Mouse (Mus musculus): ENCODE measurements around the gene Scarf2.

Scarf2 gene

DNA sequence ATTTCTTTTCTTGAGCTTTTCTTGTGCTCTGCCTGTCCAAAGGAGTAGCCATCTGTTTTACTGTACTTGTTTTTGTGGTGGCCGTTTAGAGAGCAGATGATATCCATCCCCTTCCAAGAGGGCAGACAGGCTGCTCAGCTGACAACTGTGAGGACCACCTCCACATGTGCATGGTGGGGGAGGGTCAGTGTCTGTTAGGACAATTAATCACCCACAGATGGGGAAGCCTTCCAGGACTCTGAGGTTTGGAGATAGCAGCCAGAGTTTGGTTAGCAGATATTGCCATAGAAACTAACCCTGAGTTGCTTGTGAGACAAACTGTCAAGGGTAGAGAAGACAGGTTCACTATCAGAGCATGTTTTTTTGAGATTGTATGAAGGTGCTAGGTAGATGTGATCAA, 36.0 kb upstream of the Scarf2 start:
- Histone ChIP-seq H3K27me3 (ENCODE audit: insufficient read depth, low read length) (peaks cover 33% of the 10 kb centered on the region), H3K36me3 (ENCODE audit: insufficient read depth, low read length) (peaks cover 43% of the 10 kb centered on the region), H3K4me1 (replicated peaks; ENCODE audit: low read depth, low read length) (peaks cover 38% of the 10 kb centered on the region), H3K4me3 (replicated peaks; ENCODE audit: low read length) (no peak overlapping the region), H3K9me3 (ENCODE audit: low read length) (peaks cover 8% of the 10 kb centered on the region)
- TF ChIP-seq CTCF (conservative IDR thresholded peaks at IDR 0.05; ENCODE audit: low read length) = no peak
- no peak for TF ChIP-seq NANOG (IDR thresholded peaks at IDR 0.05; ENCODE audit: borderline replicate concordance, low read length)
- TF ChIP-seq POU5F1 (IDR thresholded peaks at IDR 0.05; ENCODE audit: borderline replicate concordance, low read length) = no peak

GRCm38 (mm10) chr16:17764108-17764511, 33.0 kb upstream of the Scarf2 start:
- no peak overlapping the region for H3K4me3 ChIP-seq (replicated peaks; ENCODE audit: low read length)
- H3K4me1 ChIP-seq (replicated peaks; ENCODE audit: low read depth, low read length) = peaks cover 20% of the 10 kb centered on the region
- H3K27me3 ChIP-seq (ENCODE audit: insufficient read depth, low read length) = peaks cover 8% of the 10 kb centered on the region
- peaks cover 70% of the 10 kb centered on the region for H3K36me3 ChIP-seq (ENCODE audit: insufficient read depth, low read length)
- no peak for TF ChIP-seq POU5F1 (IDR thresholded peaks at IDR 0.05; ENCODE audit: borderline replicate concordance, low read length)
- no peak for TF ChIP-seq NANOG (IDR thresholded peaks at IDR 0.05; ENCODE audit: borderline replicate concordance, low read length)
- no peak for TF ChIP-seq CTCF (conservative IDR thresholded peaks at IDR 0.05; ENCODE audit: low read length)
- H3K9me3 ChIP-seq (ENCODE audit: low read length) = no peaks in the 10 kb centered on the region

DNA sequence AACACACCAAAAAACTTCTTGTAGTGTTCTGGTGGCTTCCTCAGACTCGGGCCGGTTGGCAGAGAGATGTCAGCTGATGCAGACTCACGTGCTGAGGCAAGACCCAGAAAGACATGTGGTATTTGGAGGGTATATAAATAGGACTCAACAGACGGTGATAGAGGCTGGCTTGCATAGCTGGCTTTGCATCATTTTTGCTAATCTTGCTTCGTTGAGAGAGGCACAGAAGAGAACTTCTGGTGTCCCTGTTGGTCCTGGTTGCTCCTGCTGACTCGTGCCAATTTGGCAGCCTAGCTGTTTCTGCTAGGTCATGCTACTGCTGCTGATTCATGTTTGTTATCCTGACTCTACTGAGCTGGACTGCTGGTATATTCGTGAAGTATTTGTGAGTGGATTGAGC, 28.2 kb upstream of the Scarf2 start:
- Histone ChIP-seq H3K36me3 (ENCODE audit: insufficient read depth, low read length) (peaks cover 87% of the 10 kb centered on the region), H3K4me1 (replicated peaks; ENCODE audit: low read depth, low read length) (no peaks in the 10 kb centered on the region), H3K27me3 (ENCODE audit: insufficient read depth, low read length) (no peaks in the 10 kb centered on the region), H3K4me3 (replicated peaks; ENCODE audit: low read length) (no peak overlapping the region), H3K9me3 (ENCODE audit: low read length) (no peaks in the 10 kb centered on the region)
- TF ChIP-seq CTCF (conservative IDR thresholded peaks at IDR 0.05; ENCODE audit: low read length) = no peak
- TF ChIP-seq NANOG (IDR thresholded peaks at IDR 0.05; ENCODE audit: borderline replicate concordance, low read length) = no peak
- no peak for TF ChIP-seq POU5F1 (IDR thresholded peaks at IDR 0.05; ENCODE audit: borderline replicate concordance, low read length)

DNA sequence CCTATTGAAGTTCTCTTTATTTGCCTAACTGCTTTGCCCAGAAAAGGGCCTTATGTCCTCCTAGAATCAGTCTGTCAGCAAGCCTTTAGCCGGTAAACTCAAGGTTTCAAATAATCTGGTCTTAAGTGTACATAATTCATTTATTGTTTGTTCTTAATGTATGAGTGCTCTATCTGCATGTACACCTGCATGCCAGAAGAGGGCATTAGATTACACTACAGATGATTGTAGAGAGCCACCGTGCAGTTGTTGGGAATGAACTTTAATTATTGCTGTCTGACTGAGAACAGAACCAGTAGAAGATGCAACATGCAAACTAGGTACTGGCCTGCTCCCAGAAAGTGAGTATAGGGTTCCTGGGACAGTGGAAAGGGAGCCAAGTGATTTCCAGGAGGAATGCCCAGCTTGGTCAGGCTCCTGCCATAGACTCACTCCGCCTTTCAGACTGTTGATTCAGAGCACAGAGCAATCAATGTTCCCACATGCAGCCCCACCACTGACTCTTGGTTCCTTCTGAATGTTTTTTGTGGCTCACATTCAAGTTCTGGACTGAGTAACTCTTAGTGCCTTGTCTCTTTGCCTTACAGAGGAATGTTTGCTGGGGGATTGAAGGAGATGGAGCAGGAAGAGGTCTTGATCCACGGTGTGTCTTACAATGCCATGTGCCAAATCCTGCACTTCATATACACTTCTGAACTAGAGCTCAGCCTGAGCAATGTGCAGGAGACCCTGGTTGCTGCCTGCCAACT, 25.8 kb upstream of the Scarf2 start:
- TF ChIP-seq POU5F1 (IDR thresholded peaks at IDR 0.05; ENCODE audit: borderline replicate concordance, low read length) (no peak), CTCF (conservative IDR thresholded peaks at IDR 0.05; ENCODE audit: low read length) (peak; percentile 24), NANOG (IDR thresholded peaks at IDR 0.05; ENCODE audit: borderline replicate concordance, low read length) (no peak)
- H3K27me3 ChIP-seq (ENCODE audit: insufficient read depth, low read length) = no peaks in the 10 kb centered on the region
- no peaks in the 10 kb centered on the region for H3K9me3 ChIP-seq (ENCODE audit: low read length)
- peaks cover 79% of the 10 kb centered on the region for H3K36me3 ChIP-seq (ENCODE audit: insufficient read depth, low read length)
- H3K4me1 ChIP-seq (replicated peaks; ENCODE audit: low read depth, low read length) = peaks cover 14% of the 10 kb centered on the region
- no peak overlapping the region for H3K4me3 ChIP-seq (replicated peaks; ENCODE audit: low read length)

GRCm38 (mm10) chr16:17776828-17777227, 20.3 kb upstream of the Scarf2 start:
- Histone ChIP-seq H3K4me1 (replicated peaks; ENCODE audit: low read depth, low read length) (peaks cover 18% of the 10 kb centered on the region), H3K27me3 (ENCODE audit: insufficient read depth, low read length) (no peaks in the 10 kb centered on the region), H3K36me3 (ENCODE audit: insufficient read depth, low read length) (peaks cover 78% of the 10 kb centered on the region), H3K9me3 (ENCODE audit: low read length) (no peaks in the 10 kb centered on the region), H3K4me3 (replicated peaks; ENCODE audit: low read length) (no peak overlapping the region)
- TF ChIP-seq NANOG (IDR thresholded peaks at IDR 0.05; ENCODE audit: borderline replicate concordance, low read length) (no peak), POU5F1 (IDR thresholded peaks at IDR 0.05; ENCODE audit: borderline replicate concordance, low read length) (no peak), CTCF (conservative IDR thresholded peaks at IDR 0.05; ENCODE audit: low read length) (peak; percentile 95)

DNA sequence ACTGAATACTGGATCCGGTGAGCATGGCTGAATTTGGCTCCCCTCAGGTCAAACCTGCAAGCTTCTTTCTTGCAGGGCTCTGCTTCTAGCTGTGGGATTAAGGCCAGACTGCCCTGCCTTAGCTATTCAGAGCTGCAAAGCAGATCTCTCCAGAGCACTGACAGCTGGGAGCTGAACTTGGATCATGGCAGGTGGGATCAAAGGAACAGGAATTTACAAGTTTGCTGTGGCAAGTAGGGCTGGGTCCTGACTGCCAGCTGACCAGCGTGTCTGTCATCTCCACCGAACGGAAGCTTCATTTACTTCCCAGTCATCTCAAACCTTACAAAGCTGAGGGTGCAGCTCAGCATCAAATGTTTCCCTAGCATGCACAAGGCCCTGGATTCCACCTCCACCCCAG, 18.9 kb upstream of the Scarf2 start:
- Histone ChIP-seq H3K36me3 (ENCODE audit: insufficient read depth, low read length) (peaks cover 75% of the 10 kb centered on the region), H3K4me3 (replicated peaks; ENCODE audit: low read length) (no peak overlapping the region), H3K27me3 (ENCODE audit: insufficient read depth, low read length) (no peaks in the 10 kb centered on the region), H3K9me3 (ENCODE audit: low read length) (no peaks in the 10 kb centered on the region), H3K4me1 (replicated peaks; ENCODE audit: low read depth, low read length) (peaks cover 18% of the 10 kb centered on the region)
- TF ChIP-seq CTCF (conservative IDR thresholded peaks at IDR 0.05; ENCODE audit: low read length) (no peak), NANOG (IDR thresholded peaks at IDR 0.05; ENCODE audit: borderline replicate concordance, low read length) (no peak), POU5F1 (IDR thresholded peaks at IDR 0.05; ENCODE audit: borderline replicate concordance, low read length) (no peak)

GRCm38 (mm10) chr16:17779692-17780091, 17.4 kb upstream of the Scarf2 start:
- TF ChIP-seq CTCF (conservative IDR thresholded peaks at IDR 0.05; ENCODE audit: low read length) = no peak
- no peak for TF ChIP-seq NANOG (IDR thresholded peaks at IDR 0.05; ENCODE audit: borderline replicate concordance, low read length)
- no peak for TF ChIP-seq POU5F1 (IDR thresholded peaks at IDR 0.05; ENCODE audit: borderline replicate concordance, low read length)

GRCm38 (mm10) chr16:17785337-17785736, 11.7 kb upstream of the Scarf2 start:
- Histone ChIP-seq H3K36me3 (ENCODE audit: insufficient read depth, low read length) (peaks cover 80% of the 10 kb centered on the region), H3K4me3 (replicated peaks; ENCODE audit: low read length) (no peak overlapping the region), H3K27me3 (ENCODE audit: insufficient read depth, low read length) (no peaks in the 10 kb centered on the region), H3K4me1 (replicated peaks; ENCODE audit: low read depth, low read length) (no peaks in the 10 kb centered on the region), H3K9me3 (ENCODE audit: low read length) (no peaks in the 10 kb centered on the region)
- TF ChIP-seq POU5F1 (IDR thresholded peaks at IDR 0.05; ENCODE audit: borderline replicate concordance, low read length) (no peak), CTCF (conservative IDR thresholded peaks at IDR 0.05; ENCODE audit: low read length) (no peak), NANOG (IDR thresholded peaks at IDR 0.05; ENCODE audit: borderline replicate concordance, low read length) (no peak)

More at GRCm38 (mm10) chr16:17779692-17780091, 17.4 kb upstream of the Scarf2 start:
- Histone ChIP-seq H3K9me3 (ENCODE audit: low read length) (no peaks in the 10 kb centered on the region), H3K4me1 (replicated peaks; ENCODE audit: low read depth, low read length) (peaks cover 17% of the 10 kb centered on the region), H3K4me3 (replicated peaks; ENCODE audit: low read length) (no peak overlapping the region), H3K36me3 (ENCODE audit: insufficient read depth, low read length) (peaks cover 80% of the 10 kb centered on the region), H3K27me3 (ENCODE audit: insufficient read depth, low read length) (no peaks in the 10 kb centered on the region)
